Comparison of ENCODE assay signal across 8 mouse cellular contexts in genomic region chr4:44166702-44167396, GRCm38 (mm10).
DNase-seq lines count a peak whose midpoint lies in the region; ATAC-seq lines count a peak whose summit lies in the region.

No protein-coding gene starts in this region.

- no peaks in the 10 kb centered on the region for H3K27me3 ChIP-seq in erythroblast, embryonic 14.5 days (ENCODE audit: control insufficient read depth)
- no peaks in the 10 kb centered on the region for H3K27me3 ChIP-seq in liver, embryonic 13.5 days

- H3K9ac ChIP-seq in liver, embryonic 13.5 days = peak overlapping the region; percentile 93

- no peaks in the 10 kb centered on the region for H3K9me3 ChIP-seq in erythroblast, embryonic 14.5 days (ENCODE audit: control insufficient read depth, low read length)
- H3K9me3 ChIP-seq in liver, embryonic 13.5 days (replicated peaks) = no peaks in the 10 kb centered on the region

- H3K27ac ChIP-seq in liver, embryonic 13.5 days = peak overlapping the region; percentile 98

- peak overlapping the region; percentile 80 for H3K4me2 ChIP-seq in liver, embryonic 13.5 days

- DNase-seq in thymus, postnatal 0 days (ENCODE audit: low spot score) = peak; percentile 10
- no peak for DNase-seq in thymus, postnatal 25 days
- no peak for DNase-seq in liver, embryonic 13.5 days
- no peak for DNase-seq in ovary, postnatal 36 days (ENCODE audit: low spot score)
- DNase-seq in layer of hippocampus, adult 11-12 months (ENCODE audit: low spot score) = no peak
- no peak for DNase-seq in layer of hippocampus, postnatal 10 days (ENCODE audit: low spot score in 2 of 2)

- no peak for ATAC-seq in erythroblast, adult 5-6 weeks (replicated peaks; ENCODE audit: low FRiP score, poor library complexity, severe bottlenecking)
- ATAC-seq in liver, embryonic 13.5 days (ENCODE audit: low read depth) = no peak

- H3K36me3 ChIP-seq in erythroblast, embryonic 14.5 days (ENCODE audit: control insufficient read depth) = peaks cover 13% of the 10 kb centered on the region
- no peaks in the 10 kb centered on the region for H3K36me3 ChIP-seq in liver, embryonic 13.5 days

- 2% methylated on average over 20 of the region's 20 CpGs for WGBS in liver, embryonic 13.5 days (ENCODE audit: insufficient replicate concordance)

- H3K4me1 ChIP-seq in erythroblast, embryonic 14.5 days (ENCODE audit: control insufficient read depth) = peaks cover 55% of the 10 kb centered on the region
- H3K4me1 ChIP-seq in liver, embryonic 13.5 days (replicated peaks) = peaks cover 59% of the 10 kb centered on the region

- H3K4me3 ChIP-seq in erythroblast, embryonic 14.5 days (replicated peaks) = peak overlapping the region; percentile 94
- H3K4me3 ChIP-seq in liver, embryonic 13.5 days (replicated peaks) = peak overlapping the region; percentile 83
